Mouse (Mus musculus) induced T-regulatory cell, adult 2 months (primary cell): ENCODE results near the gene Rbfox3.

Experiments used
- DNase-seq: peaks from one replicate; pipeline ENCODE4 v3.0.0-alpha.2; 2012; ENCODE audit warnings: low read depth

Rbfox3 gene

DNA sequence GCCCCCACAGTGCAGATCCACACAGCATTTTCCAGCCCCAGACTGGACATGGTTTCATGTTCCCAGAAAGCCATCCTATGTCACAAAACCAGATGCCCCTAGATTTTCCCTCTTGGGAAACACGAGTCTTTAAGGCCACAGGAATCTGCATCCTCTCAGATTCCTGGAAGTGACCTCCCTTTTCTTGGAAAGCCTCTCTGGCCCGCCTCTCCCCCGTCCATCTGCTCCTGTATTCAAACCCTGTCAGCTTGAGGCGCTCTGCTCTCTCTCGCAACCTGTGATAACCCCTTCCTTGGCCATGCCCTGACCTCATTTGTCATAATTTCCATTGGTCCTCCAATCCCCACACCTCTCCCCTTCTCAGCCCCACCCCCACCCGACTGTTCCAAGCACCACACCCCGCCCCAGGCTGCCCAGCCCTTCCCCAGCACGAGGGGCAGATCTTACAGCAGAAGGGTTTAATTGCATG lies 183.3 kb downstream of the Rbfox3 start:
- peak; percentile 39 for DNase-seq

DNA sequence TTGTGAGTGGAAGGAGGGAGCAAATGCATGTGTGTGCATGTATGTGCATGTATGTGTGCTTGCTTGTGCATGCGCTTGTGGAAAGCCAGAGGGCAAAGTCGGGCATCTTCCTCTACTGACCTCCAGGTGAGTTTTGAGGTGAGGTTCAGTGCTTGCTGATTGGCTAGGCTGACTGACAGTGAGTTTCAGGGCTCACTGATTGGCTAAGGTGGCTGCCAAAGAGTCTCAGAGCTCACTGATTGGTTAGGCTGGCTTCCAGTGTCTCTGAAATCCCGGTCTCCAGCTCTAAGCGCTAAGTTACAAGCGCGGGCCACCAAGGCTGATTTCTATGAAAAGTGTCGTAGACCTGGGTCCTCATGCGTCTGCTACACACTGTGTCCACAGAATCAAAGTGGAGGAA lies 185.0 kb downstream of the Rbfox3 start:
- no peak for DNase-seq

DNA sequence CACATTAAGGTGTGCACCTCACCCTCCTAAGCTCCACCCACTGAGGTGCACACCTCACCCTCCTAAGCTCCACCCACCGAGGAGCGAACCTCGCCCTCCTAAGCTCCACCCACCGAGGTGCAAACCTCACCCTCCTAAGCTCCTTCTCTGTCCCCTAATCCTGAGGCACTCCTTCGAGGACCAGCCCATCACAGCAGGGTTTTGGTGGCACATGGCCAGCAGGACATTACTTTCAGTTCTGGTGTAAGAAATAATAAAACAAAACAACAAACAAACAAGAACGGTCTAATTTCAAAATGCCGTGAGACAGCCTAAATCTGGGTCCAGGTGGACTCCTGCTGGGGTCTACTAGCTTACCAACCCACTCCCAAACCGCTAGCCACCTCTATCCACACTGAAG lies 187.0 kb downstream of the Rbfox3 start:
- DNase-seq = no peak

DNA sequence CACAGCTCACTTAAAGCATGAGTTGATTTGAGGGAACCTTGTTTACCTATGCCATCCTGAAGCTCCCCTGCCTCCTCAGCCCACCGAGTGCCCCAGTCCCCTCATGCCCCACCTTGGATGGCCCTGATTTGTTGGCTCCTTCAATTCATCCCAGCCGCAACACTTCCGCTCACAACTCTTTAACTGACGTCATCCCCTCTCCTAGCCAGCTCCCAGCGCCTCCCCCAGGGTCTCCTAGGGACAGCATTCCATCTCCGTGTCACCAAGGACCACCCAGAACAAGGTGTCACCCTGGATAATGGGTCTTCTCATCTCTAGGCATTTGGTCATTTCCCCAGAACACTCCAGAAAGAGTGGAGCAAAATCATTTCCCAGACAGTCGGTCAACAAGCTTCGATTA lies 188.2 kb downstream of the Rbfox3 start:
- no peak for DNase-seq

DNA sequence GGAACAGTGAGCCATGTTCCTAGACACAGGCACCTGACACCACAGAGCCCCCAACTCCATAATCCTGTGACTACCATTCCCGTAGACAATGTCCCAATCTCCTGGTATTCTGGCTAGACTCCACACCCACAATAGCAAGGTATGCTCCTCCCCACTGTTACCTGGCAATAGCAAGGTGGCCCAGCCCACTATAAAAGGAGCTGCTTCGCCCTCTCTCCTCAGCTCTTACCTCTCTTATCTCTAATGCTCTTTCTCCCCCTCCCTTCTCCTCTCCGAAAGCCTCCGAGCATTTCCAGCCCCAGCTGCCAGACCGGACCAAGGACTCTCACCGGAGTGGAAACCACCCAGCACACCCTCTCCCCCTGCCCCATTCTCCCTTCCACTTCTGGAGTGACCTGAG lies 189.5 kb downstream of the Rbfox3 start:
- no peak for DNase-seq

DNA sequence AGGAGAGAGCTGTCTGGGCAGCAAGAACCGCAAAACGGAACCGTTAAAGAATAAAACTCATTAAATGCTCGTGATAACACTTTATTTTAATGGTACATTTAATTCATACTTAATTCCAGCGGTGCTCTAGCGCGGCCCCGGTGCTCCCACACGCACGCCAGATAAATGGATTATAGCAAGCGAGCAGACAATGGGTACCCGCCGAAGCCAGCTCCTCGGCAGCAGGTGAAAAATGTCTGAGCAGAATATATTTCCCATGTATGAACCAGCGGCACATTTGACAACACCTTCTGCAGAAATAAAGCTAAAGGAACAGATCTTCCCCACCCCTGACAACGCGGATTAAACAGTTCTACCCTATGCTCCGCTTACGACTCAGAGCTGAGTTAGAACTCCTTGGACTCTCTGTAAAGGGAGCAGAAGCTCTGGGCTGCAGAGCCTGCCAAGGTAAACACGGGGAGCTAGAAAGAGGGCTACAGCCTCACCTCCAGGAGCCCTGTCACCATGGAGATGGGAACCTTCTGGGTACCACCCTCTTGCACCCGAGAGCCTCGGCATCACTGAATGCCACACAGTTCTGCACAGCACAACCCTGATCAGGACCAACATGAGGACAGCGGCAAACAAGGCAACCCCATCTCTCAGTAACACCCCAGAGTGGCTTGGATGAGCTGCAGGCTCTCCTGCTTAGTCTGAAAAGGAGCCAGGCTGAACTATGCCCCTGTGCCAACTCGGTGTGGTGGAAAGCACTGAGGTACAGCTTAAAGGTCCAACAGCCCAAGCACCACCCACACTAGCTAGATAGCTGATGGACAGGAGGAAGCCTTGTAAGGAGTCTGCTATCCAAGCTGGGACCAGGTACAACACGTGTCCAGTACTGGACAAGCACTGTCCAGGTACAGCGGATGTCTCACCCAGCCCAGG lies 196.5 kb downstream of the Rbfox3 start:
- DNase-seq = no peak

DNA sequence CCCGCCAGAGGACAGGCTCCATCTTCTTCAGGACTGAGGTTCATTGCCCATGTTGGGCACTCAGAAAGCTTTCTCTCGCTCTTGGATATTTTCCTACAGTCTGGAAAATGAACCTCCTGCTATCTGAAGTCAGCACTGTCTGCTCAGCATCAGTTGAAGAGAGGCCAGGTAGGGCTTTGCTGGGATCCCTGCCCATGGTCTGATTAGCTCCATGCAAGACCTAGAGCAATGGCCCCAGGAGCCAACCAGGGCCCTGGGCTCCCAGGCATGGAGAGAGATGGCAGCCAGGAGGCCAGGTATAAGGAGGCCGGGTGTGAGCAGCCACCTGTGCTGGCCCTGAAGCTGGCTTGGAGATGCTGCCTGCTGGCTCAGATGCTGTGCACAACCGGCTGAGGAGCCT lies 198.6 kb downstream of the Rbfox3 start:
- no peak for DNase-seq

DNA sequence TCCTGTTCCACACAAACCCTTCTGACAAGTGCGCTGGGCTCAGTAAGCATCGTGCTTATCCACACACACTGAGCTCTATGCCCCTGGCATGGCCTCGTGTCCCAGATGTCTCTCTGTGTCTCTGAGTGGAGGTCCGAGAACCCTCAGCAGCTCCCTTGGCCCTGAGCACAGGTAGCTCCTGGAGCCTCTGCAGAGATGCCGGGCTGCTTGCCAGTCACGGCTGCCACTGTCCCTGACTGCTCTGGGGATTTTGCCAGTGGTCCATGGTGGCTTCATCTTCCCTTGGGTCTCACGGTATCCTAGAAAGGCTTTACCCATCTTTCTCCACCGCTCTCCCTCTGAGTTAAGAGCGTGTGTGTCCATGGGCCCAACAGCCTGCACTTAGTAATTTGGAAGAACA lies 199.3 kb downstream of the Rbfox3 start:
- DNase-seq = no peak

DNA sequence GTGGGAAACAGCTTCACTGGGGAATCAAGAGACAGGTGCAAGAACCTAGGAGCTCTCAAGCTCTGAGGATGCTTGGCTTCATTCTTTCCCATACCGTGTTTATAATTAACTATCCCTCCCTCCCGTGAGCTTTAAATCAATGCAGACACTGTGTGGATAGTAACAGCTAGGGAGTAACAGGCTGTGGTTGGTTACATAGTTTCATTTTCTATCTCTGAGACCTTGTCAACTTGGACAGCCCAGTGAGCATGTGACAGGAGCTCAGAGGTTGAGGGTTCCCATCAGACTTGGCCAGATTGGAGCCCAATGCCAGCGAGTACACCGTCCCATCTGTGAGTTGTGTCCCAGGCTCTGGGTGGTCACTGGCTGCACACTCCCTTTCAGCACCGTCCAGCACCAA lies 201.4 kb downstream of the Rbfox3 start:
- DNase-seq = no peak

DNA sequence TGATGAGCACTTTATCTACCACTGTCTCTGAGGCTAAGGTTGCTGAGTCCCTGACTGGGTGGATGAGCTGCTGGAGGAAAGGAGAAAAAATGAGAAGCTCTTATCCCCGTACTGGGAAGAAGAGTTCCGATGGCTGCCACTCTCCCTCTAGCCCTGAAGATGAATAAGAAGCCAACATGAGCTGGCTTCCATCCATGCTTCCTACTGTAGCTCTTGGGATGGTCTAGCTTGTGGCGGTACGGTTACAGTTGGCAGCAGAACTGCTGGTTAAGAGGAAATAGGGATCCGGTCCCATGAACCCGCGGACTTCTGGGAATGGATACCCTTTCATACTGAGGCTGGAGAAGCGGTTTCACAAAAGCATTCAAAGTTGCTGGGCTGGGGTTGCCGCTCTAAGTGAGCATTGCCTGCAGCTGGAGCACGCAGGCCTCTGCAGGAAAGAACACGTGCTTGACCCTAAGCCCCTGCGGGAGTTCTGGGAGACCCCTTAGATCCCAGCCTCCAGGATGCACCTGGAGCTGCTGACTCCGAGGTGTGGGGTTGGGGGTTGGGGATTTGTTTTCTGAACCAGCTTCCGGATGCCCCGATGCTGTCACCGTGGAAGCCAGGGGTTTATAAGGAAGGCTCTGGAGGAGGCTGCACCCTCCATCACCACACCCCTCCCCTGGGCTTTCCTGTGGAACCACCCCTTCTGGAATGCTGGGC lies 215.0 kb downstream of the Rbfox3 start:
- no peak for DNase-seq

DNA sequence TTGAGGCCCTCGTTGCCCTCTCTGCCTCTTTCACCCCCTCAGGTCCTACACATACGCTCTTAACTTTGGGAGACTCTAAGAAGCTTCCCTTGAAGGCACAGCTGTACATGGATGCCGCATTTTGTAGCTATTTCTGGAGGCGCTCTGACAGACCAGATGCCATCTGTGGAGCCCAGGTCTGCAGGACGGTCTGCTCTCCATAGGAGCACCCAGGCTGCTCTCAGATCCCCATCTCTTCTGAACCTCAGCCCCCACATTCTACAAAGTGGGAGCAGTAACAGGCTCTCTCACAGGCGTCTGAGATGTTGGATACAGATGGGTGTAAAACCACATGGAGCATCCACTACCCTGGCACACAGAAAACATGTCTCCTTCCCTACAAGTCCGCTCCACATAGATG lies 218.1 kb downstream of the Rbfox3 start:
- no peak for DNase-seq

DNA sequence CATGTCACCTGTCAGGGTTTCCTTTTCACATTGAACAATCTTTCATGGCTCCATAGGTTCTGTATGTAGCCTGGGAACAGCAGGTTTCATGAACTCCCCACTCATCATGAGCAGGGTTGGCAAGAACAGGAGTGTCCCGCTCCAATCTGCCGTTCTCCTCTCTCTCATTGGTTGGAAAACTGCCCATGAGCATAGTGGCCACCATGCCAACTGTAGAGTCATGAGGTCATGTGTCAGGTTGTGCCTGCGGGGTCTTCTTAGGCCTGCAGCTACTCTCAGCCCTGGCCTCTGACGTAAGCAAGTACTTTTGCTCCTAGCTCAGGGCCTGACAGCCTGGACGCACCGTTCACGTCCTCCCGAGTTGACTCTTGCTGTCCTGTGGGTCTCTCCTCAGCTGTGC lies 221.1 kb downstream of the Rbfox3 start:
- DNase-seq = no peak

DNA sequence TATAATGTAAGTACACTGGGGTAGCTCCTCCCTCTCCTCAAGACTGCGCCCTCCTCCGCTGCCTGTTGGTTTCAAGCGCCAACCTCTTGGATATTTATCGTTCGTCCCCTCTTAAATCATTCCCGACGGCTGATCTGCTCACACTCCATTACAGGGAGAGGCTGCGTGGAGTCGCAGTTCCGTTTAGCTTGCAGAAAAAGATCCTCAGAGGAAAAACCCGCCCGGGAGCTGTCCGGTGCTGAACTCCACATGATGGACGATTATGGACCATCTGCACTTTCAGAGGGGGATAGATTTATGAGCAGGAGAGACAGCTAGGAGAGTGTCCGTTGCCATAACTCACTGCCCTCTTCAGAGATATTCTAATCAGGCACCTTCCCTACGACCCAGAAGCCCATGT lies 226.0 kb downstream of the Rbfox3 start:
- no peak for DNase-seq

DNA sequence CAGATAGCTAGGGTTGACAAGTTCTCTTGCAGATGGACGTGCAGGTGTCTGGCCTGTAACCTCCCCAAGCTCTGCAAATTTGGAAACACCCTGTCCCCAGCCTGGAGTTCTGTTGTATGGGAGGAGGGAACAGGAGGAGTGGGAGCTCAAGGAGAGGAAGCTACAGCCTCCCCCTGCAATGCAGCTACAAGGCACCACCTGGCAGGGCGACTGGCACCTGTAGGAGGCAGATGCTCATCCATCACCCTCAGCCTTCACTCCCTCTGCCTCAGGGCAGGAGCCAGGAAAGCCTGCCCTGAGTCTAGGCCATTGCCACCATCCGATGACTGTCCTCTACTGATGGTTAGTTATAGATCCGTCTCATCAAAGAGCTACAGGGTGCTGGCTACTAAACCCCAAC lies 226.7 kb downstream of the Rbfox3 start:
- DNase-seq = no peak

DNA sequence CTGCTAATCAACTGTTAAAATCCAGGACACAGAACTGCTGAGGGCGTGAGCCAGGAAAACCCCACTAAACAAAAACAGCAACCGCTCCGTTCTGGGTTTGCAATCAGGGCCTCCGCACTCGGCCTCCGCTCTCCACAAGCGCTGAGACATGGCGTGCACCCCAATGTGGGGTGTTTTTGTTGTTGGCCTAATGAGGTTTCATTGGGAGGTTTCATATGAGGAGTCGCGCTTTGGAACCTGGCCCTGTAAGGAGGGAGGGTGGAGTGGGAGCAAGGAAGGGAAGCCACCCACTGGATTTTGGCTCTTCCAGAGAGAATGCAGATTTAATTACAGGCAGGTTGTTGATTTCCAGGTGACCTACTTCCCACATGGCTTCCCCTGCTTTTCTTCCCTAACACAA lies 230.7 kb downstream of the Rbfox3 start:
- no peak for DNase-seq

DNA sequence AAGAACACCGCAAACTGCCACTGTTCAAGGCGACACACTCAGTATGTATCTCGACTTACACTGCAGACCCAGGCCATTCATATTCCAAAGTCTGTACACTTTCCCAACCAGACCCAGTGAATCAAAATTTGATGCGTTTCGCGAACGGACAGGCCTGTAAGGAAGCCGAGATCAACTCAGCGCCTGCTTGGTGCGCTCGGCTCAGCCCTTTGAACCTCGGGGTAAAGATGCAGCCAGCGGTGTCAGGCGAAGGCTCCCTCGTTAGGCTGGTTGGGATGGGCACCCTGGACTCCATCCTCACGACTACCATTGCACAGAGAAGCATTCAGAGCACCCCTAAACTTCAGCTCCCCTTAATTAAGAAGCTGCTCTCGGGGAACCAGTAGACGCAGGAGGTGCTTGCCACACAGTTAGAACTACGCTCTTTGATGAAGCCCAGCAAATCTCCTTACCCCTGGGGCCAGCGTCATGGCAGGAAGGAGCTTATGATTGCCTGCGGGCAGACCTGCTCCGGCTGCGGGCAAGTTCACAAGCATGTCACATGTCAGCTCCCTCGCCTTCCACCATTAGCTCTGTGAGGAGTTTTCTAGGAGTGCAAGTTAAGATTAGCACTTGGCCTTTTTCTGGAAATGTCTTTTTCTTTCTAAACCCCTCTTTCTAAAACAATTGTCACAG lies 231.5 kb downstream of the Rbfox3 start:
- DNase-seq = no peak

DNA sequence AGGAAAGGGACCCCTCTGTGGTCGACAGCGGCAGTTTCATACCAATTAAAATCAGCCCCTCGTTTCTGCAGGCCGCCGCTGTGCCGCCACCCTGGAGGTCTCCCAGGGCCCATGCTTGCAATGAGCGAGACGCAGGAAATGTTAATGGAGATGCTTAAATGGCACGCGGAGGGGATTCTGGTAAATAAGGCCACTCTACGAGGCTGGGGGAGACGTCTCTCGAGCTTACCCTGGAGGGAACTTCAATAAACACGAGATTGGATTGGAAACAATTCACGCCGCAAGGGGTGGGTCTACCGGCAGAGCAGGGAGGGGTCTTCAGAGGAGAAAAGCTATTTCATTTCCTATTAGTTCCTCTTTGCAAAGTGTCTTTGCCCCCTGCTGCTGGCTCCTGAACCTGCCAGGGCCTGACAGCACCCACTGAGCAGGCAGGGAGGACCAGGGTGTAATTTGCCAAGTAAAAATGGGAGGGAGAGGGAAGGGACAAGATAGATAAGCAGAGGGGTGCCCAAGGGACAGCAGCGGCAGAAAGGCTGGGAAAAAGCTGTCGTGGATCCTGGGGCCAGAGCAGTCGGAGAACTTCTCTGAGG lies 232.8 kb downstream of the Rbfox3 start:
- DNase-seq = no peak

DNA sequence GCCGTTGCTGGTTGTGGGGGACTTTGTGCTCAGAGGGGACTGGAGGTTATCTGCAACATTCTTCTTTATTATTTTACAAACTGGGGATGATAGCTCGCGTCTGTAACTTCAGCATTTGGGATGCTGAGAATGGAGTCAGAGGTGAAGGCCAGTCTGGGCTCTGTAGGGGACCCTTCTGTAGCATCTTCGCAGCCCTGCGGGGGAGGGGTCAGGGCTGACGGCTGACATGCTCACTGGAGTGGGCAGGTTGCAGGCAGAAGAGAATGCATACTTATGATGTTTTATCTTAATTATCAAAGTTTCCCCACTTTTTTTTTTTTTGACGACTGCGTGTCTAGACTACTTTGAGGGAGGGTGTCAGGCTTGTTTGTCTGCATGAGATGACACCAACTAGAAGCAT lies 234.1 kb downstream of the Rbfox3 start:
- DNase-seq = no peak

DNA sequence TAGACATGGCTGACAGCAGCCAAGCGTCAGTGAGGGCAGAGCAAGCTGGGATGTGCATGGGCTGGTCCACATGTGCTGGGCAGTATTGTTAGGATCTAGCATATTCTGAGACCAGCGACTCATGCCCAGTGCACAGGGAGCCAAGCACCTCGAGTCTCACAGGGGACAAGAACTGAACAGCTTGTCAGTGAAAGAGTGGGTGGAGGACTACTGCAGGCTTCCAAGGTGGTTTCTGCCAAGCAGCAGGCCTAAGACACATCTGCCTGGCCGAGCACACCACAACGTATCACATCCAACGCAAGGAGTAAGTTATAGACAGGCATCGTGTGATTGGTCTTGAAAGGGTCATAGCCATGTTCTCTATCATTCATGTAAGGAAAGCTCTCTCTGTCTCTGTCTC lies 235.0 kb downstream of the Rbfox3 start:
- DNase-seq = no peak

DNA sequence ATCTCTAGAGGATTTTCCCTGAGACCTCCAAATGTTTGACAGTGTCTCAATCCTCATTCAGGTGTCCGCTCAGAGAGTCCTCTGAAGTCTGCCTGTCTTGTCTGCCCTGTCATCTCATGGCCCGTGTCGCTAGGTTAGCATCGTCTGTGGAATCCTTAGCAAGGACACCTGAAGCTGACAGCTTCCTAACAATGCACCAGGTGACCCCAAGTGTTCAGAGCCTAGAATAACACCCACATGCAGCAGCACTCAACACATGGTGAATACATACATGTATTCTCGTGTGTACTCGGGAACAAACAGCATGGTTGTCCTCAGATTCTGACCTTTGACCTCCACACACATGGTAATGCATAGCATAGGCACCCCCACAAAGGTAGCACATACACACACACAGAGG lies 239.4 kb downstream of the Rbfox3 start:
- no peak for DNase-seq

DNA sequence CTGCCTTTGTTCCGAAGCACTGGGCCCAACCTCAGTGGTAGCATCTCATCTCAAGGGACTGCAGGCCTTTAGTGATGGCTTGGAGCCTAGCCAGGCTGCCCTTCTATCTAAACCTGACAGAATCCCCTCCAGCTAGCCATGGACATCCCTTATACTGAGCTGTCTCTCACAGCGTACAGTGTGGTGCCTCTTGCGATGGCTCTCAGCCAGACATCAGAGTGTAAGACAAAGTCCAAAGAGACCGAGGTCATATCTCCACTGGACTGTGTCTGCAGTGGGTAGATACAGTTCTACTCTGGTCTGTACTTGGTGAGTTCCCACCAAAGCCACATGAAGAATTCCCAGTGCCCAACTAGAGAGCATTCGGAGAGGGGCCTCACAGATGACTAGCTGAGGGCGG lies 240.2 kb downstream of the Rbfox3 start:
- DNase-seq = no peak

DNA sequence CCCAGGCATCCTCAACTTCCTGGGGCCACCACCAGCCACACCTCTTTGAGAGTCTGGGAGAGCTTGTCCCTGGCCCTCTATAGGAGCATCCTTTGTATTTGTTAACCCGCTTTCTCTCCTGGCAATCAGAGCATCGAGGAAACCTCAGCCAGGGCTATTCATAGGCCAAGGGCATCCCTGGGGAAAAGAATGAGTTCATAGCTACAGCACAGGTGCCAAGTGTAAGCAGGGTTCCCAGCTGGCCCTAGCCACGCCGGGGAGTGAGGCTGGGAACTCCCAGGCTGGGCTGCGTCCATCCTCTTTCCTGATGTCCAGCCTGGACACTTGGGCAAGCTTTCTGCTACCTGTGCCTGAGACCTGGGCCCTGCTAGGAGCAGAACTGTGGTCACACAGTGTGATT lies 241.6 kb downstream of the Rbfox3 start:
- no peak for DNase-seq

DNA sequence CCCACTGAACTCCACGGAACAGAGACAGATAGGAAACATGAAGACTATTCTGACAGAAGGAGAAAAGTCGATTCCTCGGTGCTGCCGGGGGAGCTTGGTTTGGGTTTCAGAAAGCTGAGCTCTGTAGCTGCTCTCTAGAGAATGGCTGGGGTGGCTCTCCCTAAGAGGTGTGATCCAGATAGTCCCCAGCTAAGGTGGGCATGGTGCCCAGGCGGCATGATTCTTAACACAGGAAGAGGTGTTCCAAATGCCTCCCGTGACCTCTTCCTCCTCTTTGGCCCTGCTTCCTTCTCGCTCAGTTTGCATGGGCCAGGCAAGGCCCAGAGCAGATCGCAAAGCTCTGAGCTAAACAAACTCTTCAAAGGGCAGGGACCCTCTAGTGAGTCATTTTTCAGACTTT lies 243.0 kb downstream of the Rbfox3 start:
- DNase-seq = no peak
